Mouse (Mus musculus): ENCODE results near the gene Actr2. TPM values are rescaled to one million over a fixed set of nuclear protein-coding genes. Genes with fewer than 3 reads are reported as not detected.

The Actr2 gene
- total and polyA plus RNA-seq, 2 experiments from 2014 or later = 43.3 to 171 TPM

- peaks cover 33% of the 10 kb centered on the region; the same call in 1 of the 2 replicates for H3K36me3 ChIP-seq (ENCODE audit: insufficient read depth, low read length)
- no peak overlapping the region for H3K9ac ChIP-seq (replicated peaks; ENCODE audit: low read length)
- TF ChIP-seq CTCF (IDR thresholded peaks at IDR 0.05; ENCODE audit: low read depth) = no peak
- no peak overlapping the region for H3K4me2 ChIP-seq (ENCODE audit: low read depth, low read length)
- H3K27ac ChIP-seq = no peak overlapping the region
- no peaks in the 10 kb centered on the region for H3K27me3 ChIP-seq (ENCODE audit: insufficient read depth, low read length)
- no peaks in the 10 kb centered on the region for H3K9me3 ChIP-seq (ENCODE audit: low read length)
- DNase-seq (ENCODE audit: low spot score) (no peak), ATAC-seq (no peak)
- no peak overlapping the region for H3K4me3 ChIP-seq (ENCODE audit: low read length)
- H3K4me1 ChIP-seq (ENCODE audit: insufficient read depth, low read length) = no peaks in the 10 kb centered on the region
Observed at GRCm38 (mm10) chr11:20086306-20086705, 26.4 kb downstream of the Actr2 start.

- H3K4me3 ChIP-seq (ENCODE audit: low read length) = no peak overlapping the region
- H3K9me3 ChIP-seq (ENCODE audit: low read length) = no peaks in the 10 kb centered on the region
- no peaks in the 10 kb centered on the region for H3K27me3 ChIP-seq (ENCODE audit: insufficient read depth, low read length)
- ATAC-seq (no peak), DNase-seq (ENCODE audit: low spot score) (no peak)
- H3K4me2 ChIP-seq (ENCODE audit: low read depth, low read length) = no peak overlapping the region
- no peak overlapping the region for H3K27ac ChIP-seq
- TF ChIP-seq CTCF (IDR thresholded peaks at IDR 0.05; ENCODE audit: low read depth) = no peak
- H3K4me1 ChIP-seq (ENCODE audit: insufficient read depth, low read length) = no peaks in the 10 kb centered on the region
- no peak overlapping the region for H3K9ac ChIP-seq (replicated peaks; ENCODE audit: low read length)
- peaks cover 33% of the 10 kb centered on the region; the same call in 1 of the 2 replicates for H3K36me3 ChIP-seq (ENCODE audit: insufficient read depth, low read length)
- 97% methylated on average over 2 of the region's 2 CpGs for WGBS
Observed at GRCm38 (mm10) chr11:20085635-20086034, 27.1 kb downstream of the Actr2 start.

- no peak overlapping the region for H3K27ac ChIP-seq
- ATAC-seq = no peak
- no peaks in the 10 kb centered on the region for H3K9me3 ChIP-seq (ENCODE audit: low read length)
- DNase-seq (ENCODE audit: low spot score) = no peak
- WGBS = 59% methylated on average over 1 of the region's 1 CpGs
- no peaks in the 10 kb centered on the region for H3K4me1 ChIP-seq (ENCODE audit: insufficient read depth, low read length)
- no peaks in the 10 kb centered on the region for H3K27me3 ChIP-seq (ENCODE audit: insufficient read depth, low read length)
- H3K9ac ChIP-seq (replicated peaks; ENCODE audit: low read length) = no peak overlapping the region
- H3K36me3 ChIP-seq (ENCODE audit: insufficient read depth, low read length) = peaks cover 41% of the 10 kb centered on the region
- H3K4me3 ChIP-seq (ENCODE audit: low read length) = no peak overlapping the region
- TF ChIP-seq CTCF (IDR thresholded peaks at IDR 0.05; ENCODE audit: low read depth) = no peak
- no peak overlapping the region for H3K4me2 ChIP-seq (ENCODE audit: low read depth, low read length)
Observed at GRCm38 (mm10) chr11:20075415-20075814, 37.3 kb downstream of the Actr2 start.

- Histone ChIP-seq H3K9ac (replicated peaks; ENCODE audit: low read length) (no peak overlapping the region), H3K9me3 (ENCODE audit: low read length) (no peaks in the 10 kb centered on the region), H3K4me2 (ENCODE audit: low read depth, low read length) (no peak overlapping the region), H3K27ac (no peak overlapping the region), H3K36me3 (ENCODE audit: insufficient read depth, low read length) (peaks cover 23% of the 10 kb centered on the region), H3K4me3 (ENCODE audit: low read length) (no peak overlapping the region), H3K27me3 (ENCODE audit: insufficient read depth, low read length) (no peaks in the 10 kb centered on the region), H3K4me1 (ENCODE audit: insufficient read depth, low read length) (no peaks in the 10 kb centered on the region)
- WGBS = 94% methylated on average over 5 of the region's 5 CpGs
- ATAC-seq (no peak), DNase-seq (ENCODE audit: low spot score) (no peak)
- no peak for TF ChIP-seq CTCF (IDR thresholded peaks at IDR 0.05; ENCODE audit: low read depth)
Observed at GRCm38 (mm10) chr11:20072826-20073225, 39.9 kb downstream of the Actr2 start.

GRCm38 (mm10) chr11:20072174-20072573, 40.5 kb downstream of the Actr2 start:
- H3K4me3 ChIP-seq (ENCODE audit: low read length) = no peak overlapping the region
- DNase-seq (ENCODE audit: low spot score) (peak; percentile 80), ATAC-seq (peak; percentile 40; the same call in 1 of the 2 replicates)
- H3K27me3 ChIP-seq (ENCODE audit: insufficient read depth, low read length) = no peaks in the 10 kb centered on the region
- no peak overlapping the region for H3K9ac ChIP-seq (replicated peaks; ENCODE audit: low read length)
- no peaks in the 10 kb centered on the region for H3K9me3 ChIP-seq (ENCODE audit: low read length)
- 76% methylated on average over 3 of the region's 3 CpGs for WGBS
- peaks cover 20% of the 10 kb centered on the region for H3K36me3 ChIP-seq (ENCODE audit: insufficient read depth, low read length)
- no peaks in the 10 kb centered on the region for H3K4me1 ChIP-seq (ENCODE audit: insufficient read depth, low read length)
- peak; percentile 79 for TF ChIP-seq CTCF (IDR thresholded peaks at IDR 0.05; ENCODE audit: low read depth)
- no peak overlapping the region for H3K4me2 ChIP-seq (ENCODE audit: low read depth, low read length)
- H3K27ac ChIP-seq = no peak overlapping the region

- H3K4me1 ChIP-seq (ENCODE audit: insufficient read depth, low read length) = no peaks in the 10 kb centered on the region
- no peaks in the 10 kb centered on the region for H3K9me3 ChIP-seq (ENCODE audit: low read length)
- no peak overlapping the region for H3K9ac ChIP-seq (replicated peaks; ENCODE audit: low read length)
- DNase-seq (ENCODE audit: low spot score) = no peak
- no peak for ATAC-seq
- 97% methylated on average over 6 of the region's 6 CpGs for WGBS
- H3K27me3 ChIP-seq (ENCODE audit: insufficient read depth, low read length) = no peaks in the 10 kb centered on the region
- H3K4me3 ChIP-seq (ENCODE audit: low read length) = no peak overlapping the region
- H3K36me3 ChIP-seq (ENCODE audit: insufficient read depth, low read length) = peaks cover 11% of the 10 kb centered on the region
- H3K27ac ChIP-seq = no peak overlapping the region
- no peak overlapping the region for H3K4me2 ChIP-seq (ENCODE audit: low read depth, low read length)
- no peak for TF ChIP-seq CTCF (IDR thresholded peaks at IDR 0.05; ENCODE audit: low read depth)
Observed at GRCm38 (mm10) chr11:20068346-20069004, 44.2 kb downstream of the Actr2 start.

GRCm38 (mm10) chr11:20067521-20067920, 45.2 kb downstream of the Actr2 start:
- WGBS = 52% methylated on average over 1 of the region's 1 CpGs

More at GRCm38 (mm10) chr11:20067521-20067920, 45.2 kb downstream of the Actr2 start:
- Histone ChIP-seq H3K4me3 (ENCODE audit: low read length) (no peak overlapping the region), H3K27ac (no peak overlapping the region), H3K27me3 (ENCODE audit: insufficient read depth, low read length) (no peaks in the 10 kb centered on the region), H3K9ac (replicated peaks; ENCODE audit: low read length) (no peak overlapping the region), H3K36me3 (ENCODE audit: insufficient read depth, low read length) (peaks cover 3% of the 10 kb centered on the region; the same call in 1 of the 2 replicates), H3K4me1 (ENCODE audit: insufficient read depth, low read length) (no peaks in the 10 kb centered on the region), H3K9me3 (ENCODE audit: low read length) (no peaks in the 10 kb centered on the region), H3K4me2 (ENCODE audit: low read depth, low read length) (no peak overlapping the region)
- DNase-seq (ENCODE audit: low spot score) (peak; percentile 41), ATAC-seq (no peak)
- TF ChIP-seq CTCF (IDR thresholded peaks at IDR 0.05; ENCODE audit: low read depth) = peak; percentile 46
